Mouse (Mus musculus) T-cell, adult 2 months (primary cell): ENCODE results near the gene Olfml2a.
"Not testable (repeated sequence)": the region's sequence is repeated elsewhere in the genome, so short reads cannot be mapped to it uniquely, and the experiment has no call there.

Experiments used
- DNase-seq: peaks from one replicate; pipeline ENCODE4 v3.0.0; 2022; ENCODE audit warnings: low spot score

The Olfml2a gene

DNA sequence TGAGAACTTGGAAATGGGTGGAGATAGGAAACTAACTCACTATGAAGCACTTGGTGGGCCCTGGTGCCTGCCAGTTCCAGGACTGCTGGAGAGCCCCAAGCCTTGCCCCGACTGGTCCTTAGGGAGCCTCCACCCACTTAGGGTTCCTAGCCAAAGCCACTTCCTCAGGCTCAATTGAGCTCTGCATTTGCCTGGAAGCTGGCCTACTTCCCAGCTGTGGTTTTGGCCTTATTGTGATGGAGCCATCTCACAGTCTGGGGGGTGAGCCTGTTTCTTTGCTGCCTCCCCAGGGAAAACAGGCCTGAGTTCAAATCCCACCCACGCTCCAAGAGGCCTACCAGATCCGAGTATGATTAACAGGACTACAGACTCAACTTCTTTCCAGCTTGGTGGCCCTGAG lies 54.8 kb downstream of the Olfml2a start:
- no peak for DNase-seq

DNA sequence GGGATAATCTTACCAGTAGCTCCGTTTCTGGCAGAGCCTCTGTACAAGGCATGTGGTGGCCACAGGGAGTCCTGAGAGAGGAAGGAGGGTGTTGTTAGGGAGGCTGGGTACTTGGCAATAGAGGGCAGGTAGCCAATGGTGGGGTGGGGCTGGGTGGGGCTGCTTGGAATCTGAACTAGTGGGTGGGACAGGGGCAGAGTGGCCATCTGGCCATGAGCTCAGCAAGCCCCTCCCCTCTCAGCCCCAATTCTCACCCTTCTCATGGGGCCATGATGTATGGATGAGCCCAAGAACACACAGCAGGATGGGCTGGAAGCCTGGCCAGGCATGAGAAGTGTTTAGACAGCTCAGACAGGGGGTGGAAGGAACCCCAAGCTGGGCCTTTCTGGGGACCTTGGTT lies 55.6 kb downstream of the Olfml2a start:
- DNase-seq, result no peak

DNA sequence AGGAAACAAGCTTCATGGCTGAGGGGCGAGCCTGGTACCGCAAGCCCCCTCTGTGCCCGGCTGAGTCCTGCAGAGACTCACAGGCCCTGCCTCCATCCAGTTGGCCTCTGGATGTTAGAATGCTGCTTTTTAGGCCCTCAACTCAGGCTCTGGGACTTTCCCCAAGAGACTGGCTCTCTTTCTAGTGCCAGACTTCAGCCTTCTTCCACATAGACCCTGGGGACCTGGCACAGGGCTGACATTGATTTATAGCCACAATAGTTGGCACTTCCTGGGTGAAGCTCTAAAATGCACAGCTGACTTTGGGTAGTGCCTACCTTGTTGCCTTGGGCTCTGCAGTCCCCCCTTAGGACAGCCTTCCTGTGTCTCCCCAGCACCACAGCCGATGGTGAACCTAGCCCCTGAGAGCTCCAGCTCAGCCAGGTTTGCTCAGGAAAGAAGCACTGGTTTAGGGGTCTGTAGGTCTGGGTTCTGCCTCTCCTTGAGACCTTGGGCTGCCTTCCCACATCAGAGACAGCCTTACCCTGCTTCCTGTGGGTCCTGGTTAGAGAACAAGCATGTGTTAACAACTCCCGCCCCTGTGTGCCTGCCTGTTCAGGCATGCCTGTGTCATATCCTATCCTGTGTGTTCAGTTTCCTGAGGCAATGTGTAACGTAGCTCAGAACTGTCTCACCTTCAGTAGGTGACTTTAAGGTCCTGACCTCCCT lies 56.2 kb downstream of the Olfml2a start:
- peak; percentile 73 for DNase-seq

DNA sequence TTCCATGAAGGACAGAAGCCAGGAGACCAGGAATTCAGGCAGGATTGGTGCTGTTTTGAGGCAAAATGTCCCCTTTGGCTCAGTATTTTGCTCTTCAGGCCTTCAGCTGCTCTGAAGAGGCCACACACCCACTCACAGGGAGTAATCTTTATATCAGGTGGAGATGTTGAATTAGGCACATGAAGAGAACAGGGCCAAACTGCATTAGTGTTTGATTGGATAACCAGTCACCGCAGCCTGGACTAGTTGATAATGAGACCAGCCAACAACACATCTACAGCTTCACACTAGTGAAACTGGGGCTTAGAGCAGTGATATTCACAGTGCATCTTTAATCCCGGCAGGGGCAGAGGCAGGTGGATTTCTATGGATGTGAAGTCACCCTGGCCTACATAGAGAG lies 57.2 kb downstream of the Olfml2a start:
- DNase-seq, result no peak

DNA sequence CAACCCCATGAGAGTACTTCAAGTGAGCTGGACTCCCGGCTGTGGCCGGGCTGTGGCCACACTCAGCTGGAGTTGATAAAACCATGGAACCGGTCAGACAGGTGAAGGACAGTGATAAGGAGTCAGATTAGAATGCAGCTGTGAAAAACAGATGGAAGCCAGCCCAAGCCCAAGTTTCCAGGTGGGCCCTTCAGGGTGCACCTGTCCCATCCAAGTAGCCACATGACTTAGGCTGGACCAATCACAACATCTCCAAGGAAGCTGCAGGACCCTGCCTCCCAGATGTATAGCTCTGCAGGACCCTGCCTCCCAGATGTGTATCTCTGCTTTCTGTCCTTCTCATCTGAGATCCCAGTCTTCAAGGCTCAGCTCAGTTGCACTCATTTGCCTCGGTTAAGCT lies 60.2 kb downstream of the Olfml2a start:
- no peak for DNase-seq

DNA sequence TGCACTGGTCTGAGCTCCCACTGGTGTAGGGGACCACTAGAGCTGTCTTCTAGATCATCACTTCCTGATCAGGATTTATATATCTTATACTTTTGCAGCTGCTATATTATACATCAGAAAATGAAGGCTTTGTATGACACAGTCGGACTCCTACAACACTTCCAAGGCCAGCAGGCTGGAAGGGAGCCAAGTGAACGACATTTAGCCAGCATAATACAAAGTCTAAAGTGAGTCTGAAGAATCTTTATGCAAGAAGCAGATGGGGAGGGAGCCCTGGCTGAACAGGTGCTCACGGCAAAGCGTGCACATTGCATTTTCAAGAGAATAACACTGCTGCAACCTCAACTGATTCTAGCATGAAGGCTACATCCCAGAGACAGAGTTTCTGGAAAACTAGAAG lies 60.7 kb downstream of the Olfml2a start:
- DNase-seq, result no peak

DNA sequence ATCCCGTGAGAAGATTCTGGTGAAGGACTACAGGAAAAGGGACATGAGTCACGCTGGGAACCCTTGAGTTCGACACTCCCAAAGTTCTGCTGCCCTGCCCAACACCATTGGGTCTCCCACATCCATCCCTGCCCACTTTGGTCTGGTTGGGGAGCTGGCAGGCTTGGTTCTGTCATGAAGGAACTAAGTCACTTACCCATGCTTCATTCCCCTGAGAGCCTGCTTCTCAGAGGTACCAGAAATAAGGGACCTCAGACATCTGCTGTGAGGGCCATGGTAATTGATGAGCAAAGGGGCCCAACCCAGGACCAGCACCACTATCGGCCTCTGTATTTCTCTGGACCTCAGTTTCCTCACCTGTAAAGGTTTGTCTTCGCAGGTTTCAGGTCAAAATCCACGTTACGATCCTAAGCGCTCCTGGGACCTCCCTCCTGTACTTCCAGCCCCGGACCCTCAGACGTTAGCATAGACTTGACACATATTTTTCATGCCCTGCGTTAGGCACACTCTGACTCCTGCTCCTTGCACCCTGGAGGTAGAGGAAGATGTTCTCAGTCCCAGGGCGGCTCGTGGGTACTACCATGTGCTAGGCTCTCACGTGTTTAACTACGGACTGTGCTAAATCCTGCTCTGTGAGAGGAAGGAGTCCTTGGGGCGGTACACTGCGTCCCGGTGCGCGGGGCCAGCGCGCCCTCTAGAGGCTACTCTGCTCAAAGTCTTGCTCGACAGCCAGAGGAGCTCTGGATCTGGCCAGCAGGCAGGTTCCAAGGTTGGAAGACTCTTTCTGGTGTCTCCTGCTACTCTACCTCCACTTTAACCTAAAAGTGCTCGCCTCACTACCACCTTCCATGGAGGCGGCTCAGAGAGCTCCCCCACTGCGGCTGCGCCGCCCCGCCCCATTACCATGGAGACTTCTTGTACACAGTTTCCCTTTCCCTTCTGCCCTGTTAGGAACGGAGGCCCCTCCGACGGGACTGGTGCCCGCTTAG lies 65.9 kb downstream of the Olfml2a start, which contains the start of gene Wdr38:
Gene Wdr38 (plus strand): TSS at position 91 of the 989 bp plus-strand sequence.
- peak; percentile 85 for DNase-seq

DNA sequence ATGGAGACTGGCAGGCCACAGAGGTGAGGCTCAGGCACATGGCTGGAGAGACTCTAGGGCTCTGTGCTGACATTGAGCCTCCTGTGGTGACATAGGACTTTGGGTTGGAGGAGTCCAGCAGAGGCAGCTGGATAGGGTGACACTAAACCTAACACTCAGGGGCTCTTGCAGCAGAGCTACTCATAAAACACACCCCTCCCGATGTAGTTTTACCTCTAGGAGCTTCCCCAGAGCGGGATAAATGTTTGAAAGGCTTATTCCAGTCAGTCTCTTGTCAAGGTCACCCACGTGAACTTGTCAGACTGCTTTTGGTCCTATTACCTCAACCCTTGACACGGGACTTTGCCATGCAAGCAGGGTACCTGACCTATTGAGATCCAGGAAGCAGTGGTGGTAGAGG lies 67.6 kb downstream of the Olfml2a start:
- no peak for DNase-seq

DNA sequence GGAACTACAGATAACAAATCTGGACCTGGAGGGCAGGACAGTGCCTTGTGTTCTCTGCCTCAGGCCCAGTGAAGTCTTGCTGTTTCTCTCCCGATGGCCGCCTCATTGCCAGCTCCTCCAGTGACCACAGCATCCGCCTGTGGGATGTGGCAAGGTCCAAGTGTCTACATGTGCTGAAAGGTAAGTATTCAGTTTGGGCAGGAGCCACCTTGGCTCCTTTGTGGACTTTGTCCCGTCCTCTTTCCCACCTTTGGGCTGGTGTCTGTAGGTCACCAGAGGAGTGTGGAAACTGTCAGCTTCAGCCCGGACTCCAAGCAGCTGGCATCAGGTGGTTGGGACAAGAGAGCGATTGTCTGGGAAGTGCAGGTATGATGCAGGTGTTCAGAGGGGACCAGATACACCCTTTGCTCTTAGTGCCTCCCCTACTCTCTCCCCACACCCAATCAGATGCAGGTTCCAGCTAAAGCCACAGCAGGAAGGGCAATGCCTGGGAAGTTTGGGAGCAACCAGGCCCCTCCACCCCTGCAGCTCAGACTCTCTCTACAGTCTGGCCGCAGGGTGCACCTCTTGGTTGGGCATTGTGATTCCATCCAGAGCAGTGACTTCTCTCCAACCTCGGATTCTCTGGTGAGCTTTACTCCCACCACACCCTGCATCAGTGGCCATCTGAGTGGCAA lies 68.3 kb downstream of the Olfml2a start:
- no peak for DNase-seq

DNA sequence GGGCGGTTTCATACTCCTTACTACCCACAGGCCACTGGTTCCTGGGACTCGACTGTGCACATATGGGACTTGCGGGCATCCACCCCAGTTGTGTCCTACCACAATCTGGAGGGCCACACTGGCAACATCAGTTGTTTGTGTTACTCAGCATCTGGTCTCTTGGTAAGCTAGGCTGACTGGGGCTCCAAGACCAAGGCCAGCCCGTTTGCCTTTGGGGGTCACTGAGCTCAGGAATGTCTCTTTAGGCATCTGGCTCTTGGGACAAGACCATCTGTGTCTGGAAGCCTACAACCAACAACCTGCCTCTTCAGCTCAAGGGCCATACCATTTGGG lies 68.8 kb downstream of the Olfml2a start:
- DNase-seq, result no peak

DNA sequence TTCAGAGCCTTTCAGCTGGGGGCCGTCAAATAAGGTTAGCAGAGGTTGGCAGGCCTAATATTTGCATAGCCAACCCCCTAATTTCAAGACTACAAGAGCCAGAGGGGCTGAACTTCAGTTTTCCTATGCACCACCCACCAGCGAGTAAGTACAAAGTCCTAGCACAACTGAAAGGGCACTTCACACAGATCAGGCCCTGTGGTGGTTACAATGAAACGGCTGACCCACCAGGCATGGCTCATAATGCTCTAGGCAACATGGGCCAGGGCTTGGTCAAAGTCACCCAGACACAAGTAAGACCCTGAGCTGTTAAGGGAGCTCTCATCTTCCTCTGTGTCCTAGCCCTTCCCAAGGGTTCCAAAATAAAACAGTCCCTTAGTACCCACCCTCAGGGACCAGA lies 70.1 kb downstream of the Olfml2a start:
- no peak for DNase-seq

DNA sequence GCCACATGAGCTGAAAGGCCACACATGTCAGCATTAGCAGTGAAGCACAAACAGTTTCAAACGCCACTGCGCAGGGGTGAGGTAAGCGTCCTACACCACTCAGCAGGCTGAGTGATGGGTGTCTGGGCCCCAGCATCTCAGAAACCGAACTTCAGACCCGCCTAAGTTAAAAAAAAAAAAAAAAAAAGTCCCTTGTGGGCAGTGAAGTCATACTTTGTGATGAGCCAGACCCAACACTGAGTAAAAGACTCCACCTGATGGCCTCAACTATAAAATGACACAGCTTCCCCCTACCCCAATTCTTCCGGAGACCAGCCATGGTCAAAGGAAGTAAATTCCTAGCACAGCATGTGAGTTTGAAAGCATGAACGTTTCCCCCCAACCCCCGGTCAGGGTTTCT lies 71.3 kb downstream of the Olfml2a start:
- no peak for DNase-seq

DNA sequence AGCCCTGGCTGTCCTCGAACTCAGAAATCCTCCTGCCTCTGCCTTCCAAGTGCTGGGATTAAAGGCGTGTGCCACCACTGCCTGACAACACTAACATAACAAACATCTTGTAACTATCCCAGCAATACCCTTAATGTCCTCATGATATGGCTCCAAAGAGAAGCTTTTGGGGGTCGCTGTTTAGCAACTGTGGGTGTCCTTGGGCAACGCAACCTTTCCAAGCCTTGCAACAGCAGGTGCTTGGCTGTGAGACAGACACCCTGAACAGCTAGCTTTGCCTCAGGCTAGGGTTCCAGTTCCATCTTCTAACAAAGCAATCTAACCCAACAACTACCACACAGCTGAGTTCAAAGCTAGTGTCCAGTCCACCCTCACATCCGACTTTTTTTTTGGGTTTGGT lies 71.7 kb downstream of the Olfml2a start:
- no peak for DNase-seq

DNA sequence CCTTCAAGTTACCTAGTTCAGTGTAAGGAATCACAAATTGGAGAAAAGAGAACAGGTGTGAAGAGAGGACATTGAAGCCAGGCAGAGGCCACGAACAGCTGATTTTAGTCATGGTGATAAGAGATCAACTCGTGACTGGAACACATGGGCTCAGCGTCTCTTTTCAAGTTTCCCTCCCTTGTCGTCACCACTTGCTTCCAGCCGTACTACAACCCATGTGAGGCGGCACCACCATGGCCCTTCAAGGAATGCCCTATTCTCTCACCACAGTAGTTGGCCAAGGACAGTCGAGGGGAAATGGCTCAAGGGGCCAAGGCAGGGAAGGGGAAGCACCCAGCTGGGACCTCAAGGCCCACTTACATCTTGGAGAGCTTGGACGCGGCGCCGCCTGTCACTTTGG lies 72.6 kb downstream of the Olfml2a start:
- peak; percentile 56 for DNase-seq

DNA sequence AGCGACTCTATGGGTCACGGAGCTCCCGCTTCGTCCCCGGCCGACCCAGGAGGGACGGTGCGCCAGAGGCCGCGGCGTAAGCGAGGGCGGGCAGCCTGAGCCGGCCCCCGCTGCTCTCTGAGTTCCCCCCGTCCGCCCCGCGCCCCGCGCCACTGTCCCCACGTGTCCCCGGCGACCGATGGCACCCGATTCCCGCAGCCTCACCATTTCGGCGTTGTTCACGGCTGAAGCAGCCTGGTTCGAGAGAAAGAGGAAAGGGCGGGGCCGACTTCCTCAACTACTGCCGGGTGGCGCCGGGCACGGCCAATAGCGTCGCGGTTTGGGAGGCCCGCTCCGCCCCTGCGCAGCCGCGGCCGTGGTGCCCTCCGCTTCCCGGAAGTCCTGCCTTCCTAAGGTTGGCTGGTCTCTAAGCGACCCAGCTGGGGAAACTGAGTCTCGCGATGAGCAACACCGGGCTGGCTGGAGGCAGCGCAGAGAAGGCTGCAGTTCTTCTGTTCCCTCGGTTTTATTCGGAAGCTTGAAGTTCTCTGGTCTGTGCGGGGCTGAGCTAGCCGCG lies 73.2 kb downstream of the Olfml2a start, which contains the start of gene Arpc5l:
Gene Arpc5l (plus strand): TSS at position 469 of the 556 bp plus-strand sequence.
- DNase-seq, result peak; percentile 91

DNA sequence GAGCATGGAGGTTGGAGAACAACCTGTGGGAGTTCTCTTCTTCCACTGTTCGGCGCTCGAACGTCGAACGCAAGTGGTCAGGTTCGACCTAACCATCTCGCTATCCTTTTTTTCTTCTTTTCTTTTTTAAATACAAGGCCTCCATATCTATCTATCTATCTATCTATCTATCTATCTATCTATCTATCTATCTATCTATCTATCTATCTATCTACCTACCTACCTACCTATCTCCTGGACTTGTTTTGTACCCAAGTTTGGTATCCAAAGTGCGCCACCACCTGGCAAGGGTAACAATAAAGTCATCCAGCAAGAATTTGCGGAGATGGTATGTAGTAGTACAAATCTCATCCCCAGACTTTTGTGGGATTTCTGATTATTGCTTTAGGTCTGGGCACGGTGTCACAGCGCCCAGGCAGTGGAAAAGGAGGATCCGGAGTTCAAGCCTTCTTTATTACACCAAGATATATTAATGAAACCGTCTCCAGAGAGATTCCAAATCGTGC lies 73.8 kb downstream of the Olfml2a start, which contains the start of gene Rpl35:
Gene Rpl35 (minus strand): TSS at position 51 of the 506 bp plus-strand sequence.
- DNase-seq, result peak; percentile 53

DNA sequence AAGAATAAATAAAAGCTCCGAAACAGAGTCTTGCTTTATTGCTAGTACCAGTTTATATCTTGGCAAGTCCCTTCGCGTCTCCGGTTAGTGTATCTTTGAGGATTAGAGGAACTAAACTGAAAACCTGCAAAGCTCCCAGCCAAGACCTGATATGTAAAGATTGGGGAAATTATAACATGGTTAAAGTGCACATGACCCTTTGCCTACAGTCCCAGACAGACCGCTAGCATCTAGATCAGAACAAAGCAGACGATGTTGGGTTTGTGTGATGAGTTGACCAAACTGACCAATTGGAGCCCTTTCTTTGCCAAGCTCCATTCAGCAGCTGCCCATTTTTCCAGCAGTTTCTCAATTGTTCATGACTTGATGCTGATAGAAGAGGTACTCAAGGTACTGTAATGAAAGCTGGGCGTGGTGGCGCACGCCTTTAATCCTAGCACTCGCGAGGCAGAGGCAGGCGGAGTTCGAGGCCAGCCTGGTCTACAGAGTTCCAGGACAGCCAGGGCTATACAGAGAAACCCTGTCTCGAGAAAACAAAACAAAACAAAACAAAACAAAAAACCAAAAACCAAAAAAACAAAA lies 74.5 kb downstream of the Olfml2a start:
- DNase-seq, result no peak

DNA sequence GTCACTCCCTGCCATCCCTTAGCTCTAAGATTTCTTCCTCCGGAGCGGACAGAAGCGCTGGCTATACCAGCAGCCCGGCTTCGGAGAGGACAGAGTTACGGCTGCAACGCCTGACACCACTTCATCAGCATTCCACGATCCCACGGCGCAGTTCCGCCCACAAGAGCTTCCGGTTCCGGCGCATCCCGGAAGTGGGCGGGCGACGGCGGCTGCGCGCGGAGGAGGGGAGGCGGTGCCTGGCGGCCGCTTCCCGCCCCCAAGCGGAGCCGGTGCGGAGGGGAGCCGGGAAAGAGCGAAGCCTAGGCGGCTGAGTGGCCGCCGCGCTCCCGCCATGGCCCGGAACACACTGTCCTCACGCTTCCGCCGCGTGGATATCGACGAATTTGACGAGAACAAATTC lies 76.1 kb downstream of the Olfml2a start:
- DNase-seq, result peak; percentile 93

DNA sequence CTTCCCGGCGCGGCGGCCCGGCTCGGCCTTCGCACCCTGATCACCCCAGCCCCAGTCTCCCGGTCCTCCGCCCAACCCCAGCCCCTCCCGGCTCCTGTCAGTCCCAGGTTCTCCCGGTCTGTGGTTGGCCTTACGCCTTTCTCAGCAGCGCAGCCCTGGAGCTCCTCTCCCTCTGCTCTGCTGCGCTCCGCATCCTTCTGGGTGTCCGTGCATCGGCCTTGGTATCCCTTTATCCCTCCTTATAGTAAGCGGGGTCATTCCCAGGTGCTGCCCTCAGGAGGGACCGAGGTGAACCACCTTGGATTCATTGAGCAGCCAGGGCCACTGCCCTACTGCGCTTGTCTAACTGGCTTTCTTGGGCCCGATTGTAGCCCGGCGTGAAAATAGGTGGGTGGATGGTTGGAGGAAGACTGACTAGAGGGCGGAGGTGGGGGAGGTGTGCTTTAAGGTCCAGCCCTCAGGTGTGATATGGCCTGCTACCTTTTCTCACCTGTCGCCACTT lies 76.6 kb downstream of the Olfml2a start:
- no peak for DNase-seq

DNA sequence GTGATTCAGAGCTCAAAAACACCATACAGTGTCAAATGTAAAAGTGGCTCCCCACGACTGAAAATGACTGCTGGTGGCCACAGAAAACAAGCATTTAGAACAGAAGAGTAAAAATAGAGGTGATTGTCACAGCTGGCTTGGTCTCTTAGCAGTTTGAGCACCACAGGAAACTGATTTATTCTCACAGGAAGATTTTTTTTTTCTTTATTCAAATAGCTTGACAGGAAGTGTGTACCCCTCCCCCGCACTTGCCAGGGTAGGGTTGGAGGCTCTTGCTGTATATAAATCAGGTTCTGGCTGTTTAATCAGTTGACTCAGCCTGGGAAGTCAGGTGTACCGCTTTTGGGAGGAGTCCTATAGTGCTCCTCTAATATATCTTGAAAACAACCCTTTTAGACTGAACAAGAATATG lies 77.2 kb downstream of the Olfml2a start:
- DNase-seq, result peak; percentile 84

DNA sequence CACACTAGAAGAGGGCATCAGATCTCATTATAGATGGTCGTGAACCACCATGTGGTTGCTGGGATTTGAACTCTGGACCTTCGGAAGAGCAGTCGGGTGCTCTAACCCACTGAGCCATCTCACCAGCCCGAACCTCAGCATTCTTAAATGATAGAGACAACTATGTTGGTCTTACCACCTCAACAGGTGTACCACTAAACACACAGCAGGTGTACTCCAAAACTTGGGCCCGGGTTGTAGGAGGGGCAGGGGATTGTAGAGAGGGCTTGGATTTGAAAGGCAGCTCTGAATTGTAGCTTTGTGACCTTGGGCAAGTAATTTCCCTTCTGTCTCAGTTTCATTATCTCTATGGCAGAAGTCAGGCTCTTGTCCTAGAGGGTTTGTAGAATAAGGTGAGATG lies 78.4 kb downstream of the Olfml2a start:
- not testable (repeated sequence) for DNase-seq
